Mouse (Mus musculus) left cerebral cortex, adult 9 months (tissue): ENCODE results near the gene Gdpd3.

ENCODE experiments used
- DNase-seq, 2 experiments: peaks; one replicate each; pipeline ENCODE4 v3.0.0; 2022; ENCODE audit warnings: low spot score in 2 of 2

The Gdpd3 gene

GRCm38 (mm10) chr7:126807405-126807804 lies 41.3 kb downstream of the Gdpd3 start:
- no peak for DNase-seq

- DNase-seq, result peak; percentile 72 to 90
Observed at GRCm38 (mm10) chr7:126808703-126809455, 42.7 kb downstream of the Gdpd3 start.

- no peak for DNase-seq
Observed at GRCm38 (mm10) chr7:126809723-126810369, 43.7 kb downstream of the Gdpd3 start.

GRCm38 (mm10) chr7:126815726-126816222 lies 49.6 kb downstream of the Gdpd3 start:
- DNase-seq, result no peak

- DNase-seq, result no peak
Observed at GRCm38 (mm10) chr7:126816494-126816893, 50.4 kb downstream of the Gdpd3 start.

- no peak for DNase-seq
Observed at GRCm38 (mm10) chr7:126817595-126817994, 51.5 kb downstream of the Gdpd3 start.

GRCm38 (mm10) chr7:126818818-126819217 lies 52.7 kb downstream of the Gdpd3 start:
- DNase-seq, result no peak

- peak in 1 of 2 experiments; percentile 86 for DNase-seq
Observed at GRCm38 (mm10) chr7:126821835-126822511, 55.8 kb downstream of the Gdpd3 start.

- no peak for DNase-seq
Observed at GRCm38 (mm10) chr7:126822741-126823140, 56.6 kb downstream of the Gdpd3 start.

GRCm38 (mm10) chr7:126823202-126823711 lies 57.1 kb downstream of the Gdpd3 start:
- peak in 1 of 2 experiments; percentile 38 for DNase-seq

GRCm38 (mm10) chr7:126823940-126824339 lies 57.8 kb downstream of the Gdpd3 start:
- DNase-seq, result no peak
